In the genomic region with DNA sequence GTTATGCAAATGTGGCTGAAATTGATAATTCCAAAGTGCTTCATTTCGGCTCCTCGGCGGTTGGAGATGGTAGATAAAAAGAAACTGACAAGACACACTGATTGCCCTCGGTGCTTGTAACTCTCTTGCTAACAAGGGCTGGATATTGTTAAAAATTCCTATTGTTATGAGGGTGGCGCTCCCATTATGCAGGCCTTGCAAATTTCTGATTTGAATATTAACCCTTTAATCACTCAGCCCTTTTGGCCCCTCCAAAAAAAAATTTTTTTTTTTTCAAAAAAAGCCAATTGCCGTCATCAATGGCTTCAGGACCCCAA, we compare ENCODE assay signal across 9 mouse cellular contexts.
A peak's percentile ranks its signal among the peaks of the same experiment; 100 is the strongest.
DNase-seq lines count a peak whose midpoint lies in the region; ATAC-seq and TF ChIP-seq lines count a peak whose summit lies in the region.
"Had no signal": no experiment of that assay in that cellular context is flagged by ENCODE, and none has a peak within 500 bp of the region (broad histone marks: within the 10 kb centered on the region; RNA-seq: fewer than 3 reads in every experiment).

No protein-coding gene starts in this region.

- H3K9ac ChIP-seq in kidney, postnatal 0 days (ENCODE audit: low read depth, low read length) = no peak overlapping the region
- no peak overlapping the region for H3K9ac ChIP-seq in intestine, embryonic 16.5 days (ENCODE audit: low read depth, low read length)
- 0 out of 2 replicates have a peak overlapping the region, but pooled peaks have one; percentile 20 for H3K9ac ChIP-seq in midbrain, postnatal 0 days (replicated peaks; ENCODE audit: low read length, poor library complexity, severe bottlenecking)

- peak overlapping the region; percentile 33 for H3K4me2 ChIP-seq in kidney, postnatal 0 days (ENCODE audit: low read length)
- peak overlapping the region; percentile 31 for H3K4me2 ChIP-seq in intestine, embryonic 16.5 days (ENCODE audit: low read depth, low read length)
- peak overlapping the region; percentile 45 for H3K4me2 ChIP-seq in midbrain, postnatal 0 days (ENCODE audit: low read depth, low read length, poor library complexity, severe bottlenecking)

- peaks cover 46% of the 10 kb centered on the region for H3K27me3 ChIP-seq in kidney, postnatal 0 days (ENCODE audit: insufficient read depth, low read length)
- H3K27me3 ChIP-seq in forebrain, embryonic 10.5 days (ENCODE audit: poor library complexity, severe bottlenecking) = peaks cover 88% of the 10 kb centered on the region
- H3K27me3 ChIP-seq in intestine, embryonic 16.5 days (replicated peaks; ENCODE audit: control insufficient read depth, insufficient read depth, low read length) = peaks cover 33% of the 10 kb centered on the region
- no peaks in the 10 kb centered on the region for H3K27me3 ChIP-seq in midbrain, postnatal 0 days (ENCODE audit: insufficient read depth, low read length)

- no peak for ATAC-seq in kidney, postnatal 0 days (replicated peaks; ENCODE audit: low FRiP score, low read depth)
- no peak for ATAC-seq in intestine, embryonic 16.5 days
- ATAC-seq in midbrain, postnatal 0 days (ENCODE audit: low FRiP score) = no peak

- H3K9me3 ChIP-seq in kidney, postnatal 0 days (replicated peaks; ENCODE audit: low read length) = no peaks in the 10 kb centered on the region
- no peaks in the 10 kb centered on the region for H3K9me3 ChIP-seq in forebrain, embryonic 10.5 days
- H3K9me3 ChIP-seq in intestine, embryonic 16.5 days (ENCODE audit: control insufficient read depth, low read length) = no peaks in the 10 kb centered on the region
- H3K9me3 ChIP-seq in midbrain, postnatal 0 days (ENCODE audit: low read length) = no peaks in the 10 kb centered on the region

- no peak overlapping the region for H3K27ac ChIP-seq in kidney, postnatal 0 days
- no peak overlapping the region for H3K27ac ChIP-seq in forebrain, embryonic 10.5 days
- H3K27ac ChIP-seq in intestine, embryonic 16.5 days (ENCODE audit: low read length) = no peak overlapping the region
- H3K27ac ChIP-seq in midbrain, postnatal 0 days (ENCODE audit: low read depth, low read length) = peak overlapping the region; percentile 68; the same call in 1 of the 2 replicates

- no peaks in the 10 kb centered on the region for H3K36me3 ChIP-seq in kidney, postnatal 0 days (ENCODE audit: insufficient read depth, low read length)
- no peaks in the 10 kb centered on the region for H3K36me3 ChIP-seq in forebrain, embryonic 10.5 days (replicated peaks)
- H3K36me3 ChIP-seq in intestine, embryonic 16.5 days (ENCODE audit: control insufficient read depth, insufficient read depth, low read length) = no peaks in the 10 kb centered on the region
- no peaks in the 10 kb centered on the region for H3K36me3 ChIP-seq in midbrain, postnatal 0 days (ENCODE audit: insufficient read depth, low read length)

- 12% methylated on average over 6 of the region's 6 CpGs for WGBS in kidney, postnatal 0 days
- 5% methylated on average over 6 of the region's 6 CpGs for WGBS in forebrain, embryonic 10.5 days
- WGBS in intestine, embryonic 16.5 days = 12% methylated on average over 6 of the region's 6 CpGs
- 10% methylated on average over 6 of the region's 6 CpGs for WGBS in midbrain, postnatal 0 days

- H3K4me1 ChIP-seq in kidney, postnatal 0 days (replicated peaks; ENCODE audit: insufficient read depth, low read length) = no peaks in the 10 kb centered on the region; the same call in 1 of the 2 replicates
- H3K4me1 ChIP-seq in forebrain, embryonic 10.5 days = peaks cover 70% of the 10 kb centered on the region
- peaks cover 8% of the 10 kb centered on the region for H3K4me1 ChIP-seq in intestine, embryonic 16.5 days (ENCODE audit: control insufficient read depth, insufficient read depth, low read length)
- no peaks in the 10 kb centered on the region; the same call in 1 of the 2 replicates for H3K4me1 ChIP-seq in midbrain, postnatal 0 days (ENCODE audit: insufficient read depth, low read length)

- H3K4me3 ChIP-seq in kidney, postnatal 0 days (replicated peaks; ENCODE audit: low read depth, low read length) = no peak overlapping the region; the same call in 1 of the 2 replicates
- H3K4me3 ChIP-seq in forebrain, embryonic 10.5 days = peak overlapping the region; percentile 48
- H3K4me3 ChIP-seq in intestine, embryonic 16.5 days (ENCODE audit: low read length) = 0 out of 2 replicates have a peak overlapping the region, but pooled peaks have one; percentile 12
- H3K4me3 ChIP-seq in midbrain, postnatal 0 days (ENCODE audit: low read depth, low read length) = peak overlapping the region; percentile 24; the same call in 1 of the 2 replicates

- DNase-seq in kidney, postnatal 0 days (ENCODE audit: low spot score) = no peak
- DNase-seq in kidney, postnatal 10 days = no peak
- DNase-seq in forebrain, embryonic 10.5 days (ENCODE audit: extremely low spot score, low spot score) = no peak
- DNase-seq in midbrain, postnatal 0 days (ENCODE audit: low spot score) = peak; percentile 19
- no peak for DNase-seq in thymus, postnatal 14 days
- no peak for DNase-seq in right cerebral cortex, postnatal 25 days
- DNase-seq in right cerebral cortex, postnatal 36 days (ENCODE audit: low spot score in 2 of 2) = no peak
- DNase-seq: adrenal gland, postnatal 36 days had no signal

- TF ChIP-seq CTCF in kidney, postnatal 0 days (IDR thresholded peaks at IDR 0.05; ENCODE audit: low read depth) = no peak
- no peak for TF ChIP-seq CTCF in midbrain, postnatal 0 days (IDR thresholded peaks at IDR 0.05)
